Mouse (Mus musculus) forebrain, embryonic 11.5 days (tissue): Measurements from ENCODE around the gene Pde8a. TPM values are rescaled to one million over a fixed set of nuclear protein-coding genes. Genes with fewer than 3 reads are reported as not detected.
A peak's percentile ranks its signal among the peaks of the same experiment; 100 is the strongest.
"Not testable (repeated sequence)": the region's sequence is repeated elsewhere in the genome, so short reads cannot be mapped to it uniquely, and the experiment has no call there.

ENCODE experiments used
- ATAC-seq: fragments of 200-750 bp; cut with Nextera tagmentation; replicated peaks from 2 replicates; pipeline ENCODE4 v1.8.0; 2017; ENCODE audit warnings: moderate TSS enrichment; ENCODE audit not compliant: low FRiP score
- DNase-seq: peaks from one replicate; pipeline ENCODE4 v3.0.0-alpha.2; 2017; ENCODE audit warnings: low spot score
- H3K27ac ChIP-seq: fragments of 300-500 bp; sonication (generic); 2 replicates; pipeline ENCODE4 v1.5.1; 2014; ENCODE audit warnings: low read depth, low read length
- H3K27me3 ChIP-seq: fragments of 300-500 bp; sonication (generic); 2 replicates; pipeline ENCODE4 v1.6.1; 2014; ENCODE audit warnings: mild to moderate bottlenecking, low read length, mixed read lengths; ENCODE audit not compliant: control insufficient read depth, insufficient read depth
- H3K36me3 ChIP-seq: fragments of 300-500 bp; sonication (generic); 2 replicates; pipeline ENCODE4 v1.6.1; 2014; ENCODE audit warnings: mild to moderate bottlenecking, low read length, moderate library complexity, mixed read lengths; ENCODE audit not compliant: control insufficient read depth, insufficient read depth
- H3K4me1 ChIP-seq: fragments of 300-500 bp; sonication (generic); replicated peaks from 2 replicates; pipeline ENCODE4 v1.6.1; 2014; ENCODE audit warnings: low read length, mixed read lengths; ENCODE audit not compliant: control insufficient read depth, insufficient read depth
- H3K4me2 ChIP-seq: fragments of 300-500 bp; sonication (generic); 2 replicates; pipeline ENCODE4 v1.6.1; 2014; ENCODE audit warnings: low read depth, mild to moderate bottlenecking, low read length, moderate library complexity, mixed read lengths; ENCODE audit not compliant: severe bottlenecking
- H3K4me3 ChIP-seq: fragments of 300-500 bp; sonication (generic); 2 replicates; pipeline ENCODE4 v1.5.1; 2014; ENCODE audit warnings: low read depth, low read length
- H3K9ac ChIP-seq: fragments of 300-500 bp; sonication (generic); 2 replicates; pipeline ENCODE4 v1.6.1; 2014; ENCODE audit warnings: low read length
- H3K9me3 ChIP-seq: fragments of 300-500 bp; sonication (generic); 2 replicates; pipeline ENCODE4 v1.6.1; 2016; ENCODE audit warnings: low read length, mixed read lengths; ENCODE audit not compliant: control insufficient read depth
- WGBS: fragments of 180-500 bp; shearing (Covaris S2); extraction: QIAGEN DNeasy Blood & Tissue Kit; methylation state at CpG from one replicate; pipeline ENCODE4 v1.1.7; 2014; 5-methylcytosine and 5-hydroxymethylcytosine counted together
- polyA plus RNA-seq: library from polyadenylated mRNA; unstranded; fragments of >200 nt; fragmentation: Nextera tagmentation; extraction: Ambion mirVana; gene quantifications from 2 replicates; pipeline ENCODE4 v1.2.1, GENCODE M21; 2014

Gene Pde8a
- polyA plus RNA-seq, 1 experiment from 2014 or later, result 2.4 TPM

GRCm38 (mm10) chr7:81199109-81199508, 14.3 kb upstream of the Pde8a start:
- DNase-seq, result no peak
- H3K9me3 ChIP-seq, result no peaks in the 10 kb centered on the region
- ATAC-seq, result no peak
- no peak overlapping the region for H3K4me2 ChIP-seq
- no peak overlapping the region for H3K27ac ChIP-seq
- no peaks in the 10 kb centered on the region for H3K36me3 ChIP-seq
- H3K27me3 ChIP-seq, result no peaks in the 10 kb centered on the region
- 77% methylated on average over 5 of the region's 5 CpGs for WGBS
- no peak overlapping the region for H3K9ac ChIP-seq
- no peaks in the 10 kb centered on the region for H3K4me1 ChIP-seq
- H3K4me3 ChIP-seq, result no peak overlapping the region

GRCm38 (mm10) chr7:81199757-81200156, 13.6 kb upstream of the Pde8a start:
- H3K9me3 ChIP-seq, result no peaks in the 10 kb centered on the region
- no peaks in the 10 kb centered on the region for H3K4me1 ChIP-seq
- DNase-seq (no peak), ATAC-seq (no peak)
- no peak overlapping the region for H3K27ac ChIP-seq
- H3K27me3 ChIP-seq, result no peaks in the 10 kb centered on the region
- no peaks in the 10 kb centered on the region for H3K36me3 ChIP-seq
- H3K4me2 ChIP-seq, result no peak overlapping the region
- H3K9ac ChIP-seq, result no peak overlapping the region
- 68% methylated on average over 4 of the region's 4 CpGs for WGBS
- H3K4me3 ChIP-seq, result no peak overlapping the region

- no peaks in the 10 kb centered on the region for H3K4me1 ChIP-seq
- no peak for ATAC-seq
- H3K27me3 ChIP-seq, result no peaks in the 10 kb centered on the region
- no peak overlapping the region for H3K4me2 ChIP-seq
- H3K36me3 ChIP-seq, result no peaks in the 10 kb centered on the region
- DNase-seq, result no peak
- H3K9ac ChIP-seq, result no peak overlapping the region
- 71% methylated on average over 5 of the region's 5 CpGs for WGBS
- H3K9me3 ChIP-seq, result no peaks in the 10 kb centered on the region
- H3K27ac ChIP-seq, result no peak overlapping the region
- H3K4me3 ChIP-seq, result no peak overlapping the region
Observed at GRCm38 (mm10) chr7:81202389-81202788, 11.0 kb upstream of the Pde8a start.

DNA sequence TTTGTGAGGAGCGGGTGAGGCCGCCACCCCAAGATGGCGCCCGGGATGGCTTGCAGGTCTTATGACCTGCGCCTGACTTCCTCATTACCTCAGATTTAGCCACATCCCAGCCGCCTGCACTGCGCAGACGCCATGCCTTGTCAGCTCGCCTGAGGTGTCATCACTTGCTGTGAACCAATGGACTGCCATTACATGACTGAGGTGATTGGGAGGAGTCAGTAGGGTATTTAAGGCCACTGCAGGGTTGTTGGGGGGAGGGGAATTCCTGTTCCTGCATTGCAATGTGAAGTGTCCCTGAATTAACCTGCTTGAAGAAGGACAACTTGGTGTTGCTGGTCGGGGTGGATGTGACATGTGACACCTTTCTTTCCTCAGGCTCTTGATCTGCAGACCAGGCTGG, 9.8 kb upstream of the Pde8a start:
- not testable (repeated sequence) for H3K4me3 ChIP-seq, H3K27me3 ChIP-seq, H3K4me1 ChIP-seq, H3K9me3 ChIP-seq, ATAC-seq, H3K36me3 ChIP-seq, H3K9ac ChIP-seq, H3K27ac ChIP-seq, DNase-seq, H3K4me2 ChIP-seq
- 89% methylated on average over 10 of the region's 10 CpGs for WGBS

- ATAC-seq, result no peak
- H3K4me2 ChIP-seq, result no peak overlapping the region
- H3K36me3 ChIP-seq, result no peaks in the 10 kb centered on the region
- H3K9ac ChIP-seq, result no peak overlapping the region
- H3K4me1 ChIP-seq, result peaks cover 2% of the 10 kb centered on the region; the same call in 1 of the 2 replicates
- no peaks in the 10 kb centered on the region for H3K9me3 ChIP-seq
- peak; percentile 79 for DNase-seq
- no peak overlapping the region for H3K4me3 ChIP-seq
- 14% methylated on average over 6 of the region's 6 CpGs for WGBS
- H3K27me3 ChIP-seq, result peaks cover 23% of the 10 kb centered on the region
- H3K27ac ChIP-seq, result no peak overlapping the region
Observed at GRCm38 (mm10) chr7:81208944-81209343, 4.5 kb upstream of the Pde8a start.

- H3K4me1 ChIP-seq, result peaks cover 3% of the 10 kb centered on the region; the same call in 1 of the 2 replicates
- 48% methylated on average over 12 of the region's 12 CpGs for WGBS
- H3K9me3 ChIP-seq, result no peaks in the 10 kb centered on the region
- no peak overlapping the region for H3K9ac ChIP-seq
- H3K27ac ChIP-seq, result no peak overlapping the region
- H3K4me3 ChIP-seq, result no peak overlapping the region
- peaks cover 34% of the 10 kb centered on the region for H3K27me3 ChIP-seq
- DNase-seq, result peak; percentile 46
- no peaks in the 10 kb centered on the region for H3K36me3 ChIP-seq
- no peak for ATAC-seq
- no peak overlapping the region for H3K4me2 ChIP-seq
Observed at GRCm38 (mm10) chr7:81209979-81210685, 3.3 kb upstream of the Pde8a start.

GRCm38 (mm10) chr7:81211760-81212159, 1.6 kb upstream of the Pde8a start:
- WGBS, result 1% methylated on average over 8 of the region's 8 CpGs
- Histone ChIP-seq H3K27me3 (peaks cover 36% of the 10 kb centered on the region), H3K4me2 (peak overlapping the region; percentile 63), H3K4me1 (peaks cover 3% of the 10 kb centered on the region; the same call in 1 of the 2 replicates), H3K9me3 (no peaks in the 10 kb centered on the region), H3K27ac (no peak overlapping the region), H3K9ac (no peak overlapping the region), H3K4me3 (peak overlapping the region; percentile 36), H3K36me3 (no peaks in the 10 kb centered on the region)
- no peak for ATAC-seq
- peak; percentile 53 for DNase-seq

- peak overlapping the region; percentile 63 for H3K4me2 ChIP-seq
- H3K36me3 ChIP-seq, result no peaks in the 10 kb centered on the region
- no peak for ATAC-seq
- peaks cover 36% of the 10 kb centered on the region for H3K27me3 ChIP-seq
- H3K27ac ChIP-seq, result 0 out of 2 replicates have a peak overlapping the region, but pooled peaks have one; percentile 21
- peaks cover 3% of the 10 kb centered on the region; the same call in 1 of the 2 replicates for H3K4me1 ChIP-seq
- peak; percentile 80 for DNase-seq
- WGBS, result under 1% methylated on average over 22 of the region's 22 CpGs
- H3K4me3 ChIP-seq, result peak overlapping the region; percentile 36
- peak overlapping the region; percentile 35; the same call in 1 of the 2 replicates for H3K9ac ChIP-seq
- H3K9me3 ChIP-seq, result no peaks in the 10 kb centered on the region
Observed at GRCm38 (mm10) chr7:81212261-81212681, 1.1 kb upstream of the Pde8a start.
